Mouse (Mus musculus) spleen, adult 2 months (tissue): ENCODE data around the gene Parvg. TPM values are rescaled to one million over a fixed set of nuclear protein-coding genes. Genes with fewer than 3 reads are reported as not detected.

Source experiments
- DNase-seq, 2 experiments: peaks; one replicate each; pipeline versions ENCODE4 v3.0.0 to v3.0.0-alpha.2; 2012 to 2021; ENCODE audit warnings: low spot score in 2 of 2, low read depth in 1 of 2
- H3K27ac ChIP-seq: fragments of 200-500 bp; 2 replicates; pipeline ENCODE4 v1.5.1; 2012; ENCODE audit warnings: low read length, inconsistent platforms; ENCODE audit not compliant: insufficient read depth
- H3K27me3 ChIP-seq: fragments of 200-500 bp; 2 replicates; pipeline ENCODE4 v1.6.1; 2012; ENCODE audit warnings: mild to moderate bottlenecking, moderate library complexity, low read length, inconsistent platforms; ENCODE audit not compliant: control insufficient read depth, insufficient read depth
- H3K36me3 ChIP-seq: fragments of 200-500 bp; 2 replicates; pipeline ENCODE4 v1.6.1; 2012; ENCODE audit warnings: mild to moderate bottlenecking, low read length, inconsistent platforms; ENCODE audit not compliant: control insufficient read depth, insufficient read depth
- H3K4me1 ChIP-seq: fragments of 200-500 bp; 2 replicates; pipeline ENCODE4 v1.6.1; 2011; ENCODE audit warnings: inconsistent platforms; ENCODE audit not compliant: control insufficient read depth, insufficient read depth, insufficient read length
- H3K4me3 ChIP-seq: fragments of 200-500 bp; 2 replicates; pipeline ENCODE4 v1.5.1; 2011; ENCODE audit warnings: mild to moderate bottlenecking, inconsistent platforms; ENCODE audit not compliant: insufficient read depth, insufficient read length; ENCODE audit errors: extremely low read depth
- CTCF ChIP-seq: fragments of 200-500 bp; IDR thresholded peaks from 2 replicates; pipeline ENCODE4 v1.5.1; 2011; ENCODE audit warnings: mild to moderate bottlenecking, inconsistent platforms; ENCODE audit not compliant: insufficient read depth, insufficient read length, insufficient replicate concordance; ENCODE audit errors: extremely low read depth
- POLR2A ChIP-seq: fragments of 200-500 bp; IDR thresholded peaks from 2 replicates; pipeline ENCODE4 v1.6.1; 2011; ENCODE audit warnings: low read depth, low read length, inconsistent platforms
- WGBS: fragments of 180-500 bp; shearing (Covaris S2); methylation state at CpG from one replicate; pipeline ENCODE4 v1.1.7; 2018; 5-methylcytosine and 5-hydroxymethylcytosine counted together
- polyA plus RNA-seq: library from polyadenylated mRNA; depleted of rRNA; stranded (reverse); fragments of >200 nt; gene quantifications from 2 replicates; pipeline ENCODE4 v1.2.3, GENCODE M21; 2012

The Parvg gene
- polyA plus RNA-seq, 1 experiment, result 75.0 TPM

- peaks cover 11% of the 10 kb centered on the region; the same call in 1 of the 2 replicates for H3K4me1 ChIP-seq
- no peak overlapping the region for H3K27ac ChIP-seq
- TF ChIP-seq POLR2A (no peak), CTCF (no peak)
- 77% methylated on average over 10 of the region's 10 CpGs for WGBS
- no peak for DNase-seq
- peaks cover 33% of the 10 kb centered on the region for H3K36me3 ChIP-seq
- no peak overlapping the region for H3K4me3 ChIP-seq
- H3K27me3 ChIP-seq, result no peaks in the 10 kb centered on the region
Measured at GRCm38 (mm10) chr15:84328870-84329269, 5.0 kb downstream of the Parvg start.

GRCm38 (mm10) chr15:84329940-84330339 lies 6.1 kb downstream of the Parvg start:
- Histone ChIP-seq H3K4me1 (peaks cover 6% of the 10 kb centered on the region; the same call in 1 of the 2 replicates), H3K27ac (no peak overlapping the region), H3K36me3 (peaks cover 38% of the 10 kb centered on the region), H3K27me3 (no peaks in the 10 kb centered on the region), H3K4me3 (no peak overlapping the region)
- 89% methylated on average over 8 of the region's 8 CpGs for WGBS
- no peak for DNase-seq
- TF ChIP-seq CTCF, result no peak
- no peak for TF ChIP-seq POLR2A

GRCm38 (mm10) chr15:84331066-84331612 lies 7.3 kb downstream of the Parvg start:
- no peak for TF ChIP-seq POLR2A
- no peak for TF ChIP-seq CTCF
- Histone ChIP-seq H3K4me3 (no peak overlapping the region), H3K36me3 (peaks cover 46% of the 10 kb centered on the region), H3K4me1 (peaks cover 2% of the 10 kb centered on the region; the same call in 1 of the 2 replicates), H3K27me3 (no peaks in the 10 kb centered on the region), H3K27ac (no peak overlapping the region)
- no peak for DNase-seq
- WGBS, result 91% methylated on average over 4 of the region's 4 CpGs

- DNase-seq, result no peak
Measured at GRCm38 (mm10) chr15:84336281-84336817, 12.5 kb downstream of the Parvg start.

GRCm38 (mm10) chr15:84337599-84337998 lies 13.8 kb downstream of the Parvg start:
- H3K27me3 ChIP-seq, result no peaks in the 10 kb centered on the region
- H3K4me3 ChIP-seq, result no peak overlapping the region
- H3K36me3 ChIP-seq, result peaks cover 42% of the 10 kb centered on the region
- WGBS, result 73% methylated on average over 5 of the region's 5 CpGs
- no peak for DNase-seq
- no peaks in the 10 kb centered on the region; the same call in 1 of the 2 replicates for H3K4me1 ChIP-seq
- TF ChIP-seq POLR2A (no peak), CTCF (no peak)
- H3K27ac ChIP-seq, result no peak overlapping the region

More at GRCm38 (mm10) chr15:84336281-84336817, 12.5 kb downstream of the Parvg start:
- H3K4me1 ChIP-seq, result no peaks in the 10 kb centered on the region; the same call in 1 of the 2 replicates
- WGBS, result 75% methylated on average over 12 of the region's 12 CpGs
- no peak overlapping the region for H3K4me3 ChIP-seq
- H3K27me3 ChIP-seq, result no peaks in the 10 kb centered on the region
- peaks cover 41% of the 10 kb centered on the region for H3K36me3 ChIP-seq
- H3K27ac ChIP-seq, result no peak overlapping the region
- no peak for TF ChIP-seq POLR2A
- TF ChIP-seq CTCF, result no peak

- TF ChIP-seq POLR2A (no peak), CTCF (no peak)
- no peaks in the 10 kb centered on the region; the same call in 1 of the 2 replicates for H3K4me1 ChIP-seq
- H3K27me3 ChIP-seq, result no peaks in the 10 kb centered on the region
- 26% methylated on average over 2 of the region's 2 CpGs for WGBS
- H3K27ac ChIP-seq, result no peak overlapping the region
- peak in 1 of 2 experiments; percentile 11 for DNase-seq
- peaks cover 30% of the 10 kb centered on the region for H3K36me3 ChIP-seq
- no peak overlapping the region for H3K4me3 ChIP-seq
Measured at GRCm38 (mm10) chr15:84340926-84341325, 17.1 kb downstream of the Parvg start.

- H3K4me3 ChIP-seq, result no peak overlapping the region
- no peaks in the 10 kb centered on the region for H3K27me3 ChIP-seq
- peaks cover 3% of the 10 kb centered on the region; the same call in 1 of the 2 replicates for H3K4me1 ChIP-seq
- WGBS, result 94% methylated on average over 4 of the region's 4 CpGs
- H3K36me3 ChIP-seq, result peaks cover 1% of the 10 kb centered on the region; the same call in 1 of the 2 replicates
- TF ChIP-seq CTCF (peak; percentile 34; the same call in 1 of the 2 replicates), POLR2A (no peak)
- no peak overlapping the region for H3K27ac ChIP-seq
- no peak for DNase-seq
Measured at GRCm38 (mm10) chr15:84348769-84349168, 24.9 kb downstream of the Parvg start.
